Mouse (Mus musculus) midbrain, embryonic 14.5 days (tissue): ENCODE measurements around the gene Fbxo7. TPM values are rescaled to one million over a fixed set of nuclear protein-coding genes. Genes with fewer than 3 reads are reported as not detected.
"Not testable (repeated sequence)": the region's sequence is repeated elsewhere in the genome, so short reads cannot be mapped to it uniquely, and the experiment has no call there.

Experiments used
- ATAC-seq: fragments of 200-750 bp; cut with Nextera tagmentation; 2 replicates; pipeline ENCODE4 v1.8.0; 2017; ENCODE audit warnings: moderate number of reproducible peaks, moderate library complexity; ENCODE audit not compliant: low FRiP score, low TSS enrichment
- DNase-seq: peaks from one replicate; pipeline ENCODE4 v3.0.0-alpha.2; 2015
- H3K27ac ChIP-seq: fragments of 300-500 bp; sonication (generic); replicated peaks from 2 replicates; pipeline ENCODE4 v1.5.1; 2014; ENCODE audit warnings: mild to moderate bottlenecking, low read depth, low read length, moderate library complexity
- H3K27me3 ChIP-seq: fragments of 300-500 bp; sonication (generic); 2 replicates; pipeline ENCODE4 v1.6.1; 2014; ENCODE audit warnings: low read length, control low read depth, mixed read lengths; ENCODE audit not compliant: control insufficient read depth, insufficient read depth
- H3K36me3 ChIP-seq: fragments of 300-500 bp; sonication (generic); 2 replicates; pipeline ENCODE4 v1.6.1; 2014; ENCODE audit warnings: low read length, control low read depth; ENCODE audit not compliant: control insufficient read depth, insufficient read depth
- H3K4me1 ChIP-seq: fragments of 300-500 bp; sonication (generic); 2 replicates; pipeline ENCODE4 v1.6.1; 2014; ENCODE audit warnings: mild to moderate bottlenecking, antibody characterized with exemption, low read length, control low read depth; ENCODE audit not compliant: control insufficient read depth, insufficient read depth
- H3K4me2 ChIP-seq: fragments of 300-500 bp; sonication (generic); 2 replicates; pipeline ENCODE4 v1.6.1; 2014; ENCODE audit warnings: mild to moderate bottlenecking, low read length, moderate library complexity
- H3K4me3 ChIP-seq: fragments of 300-500 bp; sonication (generic); replicated peaks from 2 replicates; pipeline ENCODE4 v1.5.1; 2014; ENCODE audit warnings: low read depth, low read length
- H3K9ac ChIP-seq: fragments of 300-500 bp; sonication (generic); replicated peaks from 2 replicates; pipeline ENCODE4 v1.6.1; 2014; ENCODE audit warnings: mild to moderate bottlenecking, low read length, moderate library complexity
- H3K9me3 ChIP-seq: fragments of 300-500 bp; sonication (generic); 2 replicates; pipeline ENCODE4 v1.6.1; 2016; ENCODE audit warnings: low read length, control low read depth, mixed read lengths; ENCODE audit not compliant: control insufficient read depth
- WGBS: fragments of 180-500 bp; shearing (Covaris S2); extraction: QIAGEN DNeasy Blood & Tissue Kit; methylation state at CpG from one replicate; pipeline ENCODE4 v1.1.7; 2014; 5-methylcytosine and 5-hydroxymethylcytosine counted together
- polyA plus RNA-seq: library from polyadenylated mRNA; unstranded; fragments of >200 nt; fragmentation: Nextera tagmentation; extraction: Ambion mirVana; gene quantifications from 2 replicates; pipeline ENCODE4 v1.2.1, GENCODE M21; 2014

Fbxo7 gene
- polyA plus RNA-seq, 1 experiment from 2014 or later, result 19.6 TPM

- Histone ChIP-seq H3K4me3 (no peak overlapping the region), H3K36me3 (no peaks in the 10 kb centered on the region), H3K9me3 (no peaks in the 10 kb centered on the region), H3K27ac (no peak overlapping the region), H3K9ac (no peak overlapping the region), H3K4me1 (peaks cover 6% of the 10 kb centered on the region), H3K4me2 (no peak overlapping the region), H3K27me3 (no peaks in the 10 kb centered on the region)
- no peak for ATAC-seq
- no peak for DNase-seq
- 86% methylated on average over 2 of the region's 2 CpGs for WGBS
Observed at GRCm38 (mm10) chr10:86025906-86026305, 4.1 kb downstream of the Fbxo7 start.

GRCm38 (mm10) chr10:86026354-86026753 is 4.6 kb downstream of the Fbxo7 start:
- Histone ChIP-seq H3K9me3 (no peaks in the 10 kb centered on the region), H3K4me2 (no peak overlapping the region), H3K36me3 (no peaks in the 10 kb centered on the region), H3K9ac (no peak overlapping the region), H3K27ac (no peak overlapping the region), H3K27me3 (no peaks in the 10 kb centered on the region), H3K4me3 (no peak overlapping the region), H3K4me1 (peaks cover 6% of the 10 kb centered on the region)
- DNase-seq (no peak), ATAC-seq (no peak)
- 94% methylated on average over 3 of the region's 3 CpGs for WGBS

DNA sequence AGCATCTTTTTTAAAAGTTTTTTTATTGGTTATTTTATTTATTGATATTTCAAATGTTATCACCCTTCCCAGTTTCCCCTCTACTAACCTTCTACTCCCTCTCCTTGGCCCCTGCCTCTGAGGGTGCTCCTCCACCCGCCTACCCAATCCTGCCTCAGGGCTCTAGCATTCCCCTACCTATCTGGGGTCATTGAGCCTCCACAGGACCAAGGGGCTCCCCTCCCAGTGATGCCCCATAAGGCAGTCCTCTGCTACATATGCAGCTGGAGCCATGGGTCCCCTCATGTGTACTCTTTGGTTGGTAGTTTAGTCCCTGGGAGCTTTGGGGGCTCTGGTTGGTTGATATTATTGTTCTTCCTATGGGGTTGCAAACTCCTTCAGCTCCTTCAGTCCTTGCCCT is 5.0 kb downstream of the Fbxo7 start:
- not testable (repeated sequence) for ATAC-seq, H3K9me3 ChIP-seq, H3K4me3 ChIP-seq, H3K27ac ChIP-seq, H3K4me1 ChIP-seq, H3K9ac ChIP-seq, DNase-seq, H3K4me2 ChIP-seq, H3K27me3 ChIP-seq, H3K36me3 ChIP-seq
- WGBS, result 79% methylated on average over 1 of the region's 1 CpGs

DNA sequence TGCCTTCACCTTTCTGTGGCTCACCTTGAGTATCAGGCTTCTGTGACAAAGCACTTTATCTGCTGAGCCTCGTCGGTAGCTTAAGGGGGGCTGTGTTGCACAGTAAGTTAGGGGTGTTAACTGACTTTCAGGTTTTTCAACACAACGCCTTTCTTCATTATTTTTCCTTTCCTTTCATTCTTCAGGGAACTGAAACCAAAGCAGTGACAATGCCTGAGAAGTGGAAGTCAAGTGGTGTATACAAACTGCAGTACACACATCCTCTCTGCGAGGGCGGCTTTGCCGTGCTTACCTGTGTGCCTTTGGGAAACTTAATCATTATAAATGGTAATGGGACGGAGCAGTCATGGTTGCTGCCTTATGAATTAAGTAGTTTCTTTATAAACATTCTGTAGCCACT is 9.0 kb downstream of the Fbxo7 start:
- Histone ChIP-seq H3K4me1 (no peaks in the 10 kb centered on the region), H3K9ac (no peak overlapping the region), H3K4me2 (no peak overlapping the region), H3K4me3 (no peak overlapping the region), H3K9me3 (no peaks in the 10 kb centered on the region), H3K36me3 (no peaks in the 10 kb centered on the region), H3K27ac (no peak overlapping the region), H3K27me3 (no peaks in the 10 kb centered on the region)
- no peak for ATAC-seq
- DNase-seq, result no peak
- 92% methylated on average over 7 of the region's 7 CpGs for WGBS

- H3K4me2 ChIP-seq, result no peak overlapping the region
- WGBS, result 85% methylated on average over 3 of the region's 3 CpGs
- H3K36me3 ChIP-seq, result no peaks in the 10 kb centered on the region
- H3K4me1 ChIP-seq, result no peaks in the 10 kb centered on the region
- H3K9ac ChIP-seq, result no peak overlapping the region
- no peak overlapping the region for H3K27ac ChIP-seq
- H3K9me3 ChIP-seq, result no peaks in the 10 kb centered on the region
- H3K27me3 ChIP-seq, result no peaks in the 10 kb centered on the region
- DNase-seq (no peak), ATAC-seq (no peak)
- H3K4me3 ChIP-seq, result no peak overlapping the region
Observed at GRCm38 (mm10) chr10:86032517-86032916, 10.7 kb downstream of the Fbxo7 start.

DNA sequence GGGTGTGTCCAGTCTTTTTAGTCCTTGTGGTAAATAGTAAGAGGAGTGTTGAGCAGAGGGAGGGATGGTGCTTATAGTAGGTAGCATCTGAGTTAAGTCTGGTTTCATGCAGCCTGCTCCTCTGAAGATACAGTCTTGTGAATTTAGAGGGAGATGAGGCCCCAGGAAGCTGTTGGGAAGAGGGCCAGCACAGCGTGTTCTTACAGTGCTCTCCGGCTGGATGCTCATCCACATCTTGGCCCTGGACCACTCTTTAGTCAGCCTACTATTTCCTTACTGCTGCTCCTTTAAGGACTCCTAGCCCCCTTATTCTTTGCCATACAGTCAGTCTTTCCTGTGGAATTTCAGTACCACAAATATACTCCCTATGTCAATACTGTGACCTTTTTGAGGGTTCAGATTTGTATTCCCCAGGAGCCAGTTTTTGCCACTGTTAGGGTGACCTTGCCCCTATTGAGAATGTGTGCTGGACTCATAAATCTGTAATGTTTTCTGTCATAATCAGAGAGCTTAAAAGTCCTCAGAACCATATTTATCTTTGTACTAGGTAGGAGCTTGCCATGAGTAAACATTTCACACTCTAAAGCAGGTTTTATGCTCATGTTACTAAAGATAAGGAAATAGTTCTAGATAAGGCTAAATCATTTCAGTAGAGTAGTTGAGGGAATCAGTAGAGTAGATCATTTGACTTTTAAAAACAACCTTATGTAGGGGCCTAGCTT is 12.4 kb downstream of the Fbxo7 start:
- Histone ChIP-seq H3K27me3 (no peaks in the 10 kb centered on the region), H3K36me3 (no peaks in the 10 kb centered on the region), H3K9ac (no peak overlapping the region), H3K9me3 (no peaks in the 10 kb centered on the region), H3K4me2 (no peak overlapping the region), H3K27ac (no peak overlapping the region), H3K4me1 (no peaks in the 10 kb centered on the region), H3K4me3 (no peak overlapping the region)
- 98% methylated on average over 2 of the region's 2 CpGs for WGBS
- ATAC-seq (no peak), DNase-seq (no peak)

DNA sequence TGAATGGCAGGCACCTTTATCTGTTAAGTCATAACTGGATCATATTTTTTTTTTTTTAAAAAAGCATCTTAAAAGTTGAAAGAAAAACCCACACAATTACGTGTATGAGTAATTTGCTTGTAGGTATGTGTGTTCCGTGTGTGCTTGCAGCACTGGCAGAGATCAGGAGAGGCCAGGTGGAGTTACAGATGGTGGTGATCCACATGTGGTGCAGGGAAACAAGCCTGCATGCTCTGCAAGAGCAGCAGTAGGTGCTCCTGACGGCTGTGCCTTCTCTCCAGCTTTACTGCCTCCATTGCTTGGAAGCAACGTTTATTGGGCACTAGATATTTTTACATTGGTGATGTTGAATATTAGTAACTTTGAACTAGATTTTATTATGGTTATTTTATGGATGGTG is 21.9 kb downstream of the Fbxo7 start:
- no peak for DNase-seq
- Histone ChIP-seq H3K9ac (no peak overlapping the region), H3K4me2 (no peak overlapping the region), H3K36me3 (no peaks in the 10 kb centered on the region), H3K4me3 (no peak overlapping the region), H3K4me1 (no peaks in the 10 kb centered on the region), H3K27me3 (no peaks in the 10 kb centered on the region), H3K9me3 (no peaks in the 10 kb centered on the region), H3K27ac (no peak overlapping the region)
- WGBS, result 90% methylated on average over 4 of the region's 4 CpGs
- ATAC-seq, result no peak

DNA sequence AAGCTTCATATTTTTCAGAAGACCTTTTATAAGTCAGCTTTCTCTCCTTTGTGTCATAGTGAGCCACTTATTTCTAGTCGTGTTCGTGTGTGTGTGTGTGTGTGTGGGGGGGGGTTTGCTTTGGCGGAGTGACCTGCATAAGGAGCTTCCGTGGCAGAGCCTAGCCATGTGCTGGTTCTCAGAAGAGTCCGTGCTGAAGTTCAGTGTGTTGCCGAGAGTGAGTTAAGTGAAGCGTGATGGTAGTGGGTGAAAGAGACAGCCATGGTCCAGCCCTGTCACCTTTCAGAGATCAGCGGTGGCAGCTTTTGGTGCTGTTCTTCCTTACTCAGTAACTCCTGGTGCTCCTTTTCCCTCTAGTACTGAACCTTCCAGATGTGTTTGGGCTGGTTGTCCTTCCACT is 22.3 kb downstream of the Fbxo7 start:
- no peaks in the 10 kb centered on the region for H3K36me3 ChIP-seq
- H3K9me3 ChIP-seq, result no peaks in the 10 kb centered on the region
- no peak overlapping the region for H3K4me2 ChIP-seq
- no peak overlapping the region for H3K9ac ChIP-seq
- ATAC-seq (no peak), DNase-seq (no peak)
- H3K4me1 ChIP-seq, result no peaks in the 10 kb centered on the region
- H3K27ac ChIP-seq, result no peak overlapping the region
- H3K27me3 ChIP-seq, result no peaks in the 10 kb centered on the region
- H3K4me3 ChIP-seq, result no peak overlapping the region
- 81% methylated on average over 8 of the region's 8 CpGs for WGBS

GRCm38 (mm10) chr10:86046371-86046770 is 24.6 kb downstream of the Fbxo7 start:
- Histone ChIP-seq H3K4me1 (no peaks in the 10 kb centered on the region), H3K9ac (no peak overlapping the region), H3K9me3 (no peaks in the 10 kb centered on the region), H3K4me2 (no peak overlapping the region), H3K4me3 (no peak overlapping the region), H3K27me3 (no peaks in the 10 kb centered on the region), H3K27ac (no peak overlapping the region), H3K36me3 (no peaks in the 10 kb centered on the region)
- WGBS, result 98% methylated on average over 1 of the region's 1 CpGs
- ATAC-seq (no peak), DNase-seq (no peak)
